ENCODE assay signal across 8 mouse cellular contexts in the genomic region with DNA sequence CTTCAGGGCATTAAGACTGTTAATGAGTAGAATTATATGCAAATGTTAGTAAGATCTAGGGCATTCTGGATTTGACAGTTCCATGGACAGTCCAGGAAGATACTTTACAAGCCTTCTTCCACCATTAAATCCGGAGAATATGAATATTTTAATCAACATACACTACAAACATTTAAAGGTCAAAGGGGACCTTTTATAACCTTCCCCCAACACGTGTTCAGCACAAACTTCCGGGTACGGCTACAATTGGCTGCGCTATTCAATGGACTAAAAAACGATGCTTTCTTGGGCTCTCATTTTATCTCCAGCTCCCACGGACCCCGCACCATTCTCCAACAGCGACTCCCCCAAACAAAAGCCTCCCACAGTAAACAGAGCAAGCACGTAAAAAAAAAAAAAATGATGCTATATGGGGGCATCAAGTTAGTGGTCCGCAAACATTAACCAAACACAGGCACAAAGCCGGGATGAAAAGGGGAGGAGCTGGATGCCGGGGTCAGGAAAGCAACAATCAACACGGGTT. TPM values are rescaled to one million over a fixed set of nuclear protein-coding genes. Genes with fewer than 3 reads are reported as not detected.
DNase-seq lines count a peak whose midpoint lies in the region; ATAC-seq and TF ChIP-seq lines count a peak whose summit lies in the region.

No protein-coding gene starts in this region.

- H3K4me1 ChIP-seq in CH12.LX (ENCODE audit: control insufficient read depth in 1 of 2, insufficient read depth in 2 of 2) = peaks cover 7 to 22% of the 10 kb centered on the region in 2 experiments
- peaks cover 56% of the 10 kb centered on the region for H3K4me1 ChIP-seq in erythroblast, embryonic 14.5 days (ENCODE audit: control insufficient read depth)
- no peaks in the 10 kb centered on the region for H3K4me1 ChIP-seq in midbrain, postnatal 0 days (ENCODE audit: insufficient read depth, low read length)

- peak overlapping the region; percentile 94 to 98 (median 97) for H3K4me3 ChIP-seq in CH12.LX (replicated peaks in 1 of 3; ENCODE audit: low read depth in 2 of 3, low read length in 2 of 3, poor library complexity in 1 of 3)
- H3K4me3 ChIP-seq in erythroblast, embryonic 14.5 days (replicated peaks) = peak overlapping the region; percentile 88
- H3K4me3 ChIP-seq in midbrain, postnatal 0 days (ENCODE audit: low read depth, low read length) = peak overlapping the region; percentile 67

- no peak for TF ChIP-seq EP300 in CH12.LX (IDR thresholded peaks at IDR 0.05; ENCODE audit: low read length)

- H3K9me3 ChIP-seq in CH12.LX (replicated peaks; ENCODE audit: low read length) = no peaks in the 10 kb centered on the region
- no peaks in the 10 kb centered on the region for H3K9me3 ChIP-seq in erythroblast, embryonic 14.5 days (ENCODE audit: control insufficient read depth, low read length)
- H3K9me3 ChIP-seq in midbrain, postnatal 0 days (ENCODE audit: low read length) = no peaks in the 10 kb centered on the region

- H3K79me2 ChIP-seq in CH12.LX (replicated peaks; ENCODE audit: control insufficient read depth, extremely low read depth, insufficient read depth, poor library complexity, severe bottlenecking) = peaks cover 56% of the 10 kb centered on the region

- TF ChIP-seq POLR2A in CH12.LX (IDR thresholded peaks at IDR 0.05; ENCODE audit: low read depth, low read length) = no peak

- H3K36me3 ChIP-seq in CH12.LX (replicated peaks in 1 of 2; ENCODE audit: control insufficient read depth in 1 of 2, insufficient read depth in 1 of 2, low read length in 1 of 2) = peaks cover 0 to 21% of the 10 kb centered on the region in 2 experiments
- H3K36me3 ChIP-seq in erythroblast, embryonic 14.5 days (ENCODE audit: control insufficient read depth) = peaks cover 12% of the 10 kb centered on the region
- peaks cover 2% of the 10 kb centered on the region; the same call in 1 of the 2 replicates for H3K36me3 ChIP-seq in midbrain, postnatal 0 days (ENCODE audit: insufficient read depth, low read length)

- ATAC-seq in midbrain, postnatal 0 days (ENCODE audit: low FRiP score) = no peak
- no peak; the same call in 1 of the 2 replicates for ATAC-seq in monocyte, adult 5-6 weeks (replicated peaks; ENCODE audit: insufficient number of reproducible peaks, low FRiP score, low TSS enrichment, poor library complexity, severe bottlenecking)

- H3K4me2 ChIP-seq in CH12.LX (ENCODE audit: insufficient read depth, low read depth, poor library complexity, severe bottlenecking) = peak overlapping the region; percentile 33
- H3K4me2 ChIP-seq in midbrain, postnatal 0 days (ENCODE audit: low read depth, low read length, poor library complexity, severe bottlenecking) = peak overlapping the region; percentile 84

- no peak for TF ChIP-seq CTCF in CH12.LX (conservative IDR thresholded peaks at IDR 0.05 in 1 of 2, IDR thresholded peaks at IDR 0.05 in 1 of 2; ENCODE audit: low read depth in 2 of 2, low read length in 2 of 2)
- TF ChIP-seq CTCF in midbrain, postnatal 0 days (IDR thresholded peaks at IDR 0.05) = no peak

- peak; percentile 61 for DNase-seq in cerebellum, adult 9-10 months
- no peak for DNase-seq in cerebellum, adult 9-11 months
- DNase-seq in CH12.LX (ENCODE audit: extremely low read depth) = peak; percentile 53
- peak; percentile 57 to 67 for DNase-seq in kidney, postnatal 36 days
- no peak for DNase-seq in midbrain, postnatal 0 days (ENCODE audit: low spot score)
- no peak for DNase-seq in layer of hippocampus, adult 9-11 months

- peak overlapping the region; percentile 97; the same call in 1 of the 2 replicates for H3K9ac ChIP-seq in CH12.LX (ENCODE audit: insufficient read depth, low read depth)
- peak overlapping the region; percentile 68 for H3K9ac ChIP-seq in midbrain, postnatal 0 days (replicated peaks; ENCODE audit: low read length, poor library complexity, severe bottlenecking)

- dilution Hi-C loops in CH12.LX (cut with MboI; ENCODE audit: extremely low pct_ligation_motif_present, extremely low pct_unique_long_range_greater_than_20kb, low sequenced_read_pairs) = no loop called here

- H3K27ac ChIP-seq in CH12.LX (ENCODE audit: insufficient read depth, low read depth) = peak overlapping the region; percentile 39; the same call in 1 of the 2 replicates
- H3K27ac ChIP-seq in midbrain, postnatal 0 days (ENCODE audit: low read depth, low read length) = no peak overlapping the region

- no peak for TF ChIP-seq RAD21 in CH12.LX (IDR thresholded peaks at IDR 0.05; ENCODE audit: low read depth, low read length)

- in situ Hi-C loops in CH12.LX (cut with MboI; ENCODE audit: low pct_ligation_motif_present, low pct_unique_long_range_greater_than_20kb, low sequenced_read_pairs) = no loop called here

- 3% methylated on average over 14 of the region's 14 CpGs for WGBS in midbrain, postnatal 0 days

- no peaks in the 10 kb centered on the region for H3K27me3 ChIP-seq in CH12.LX (replicated peaks)
- no peaks in the 10 kb centered on the region for H3K27me3 ChIP-seq in erythroblast, embryonic 14.5 days (ENCODE audit: control insufficient read depth)
- H3K27me3 ChIP-seq in midbrain, postnatal 0 days (ENCODE audit: insufficient read depth, low read length) = no peaks in the 10 kb centered on the region

TF ChIP-seq in CH12.LX, 34 proteins besides CTCF, POLR2A, EP300 and RAD21:
- TF ChIP-seq MXI1 (IDR thresholded peaks at IDR 0.05; ENCODE audit: low read depth, low read length) (peak; percentile 99), KAT2A (IDR thresholded peaks at IDR 0.05; ENCODE audit: insufficient replicate concordance, low read length) (no peak), USF2 (conservative IDR thresholded peaks at IDR 0.05; ENCODE audit: low read depth, low read length) (peak; percentile 53), MAX (IDR thresholded peaks at IDR 0.05; ENCODE audit: low read length) (peak; percentile 95), USF1 (IDR thresholded peaks at IDR 0.05; ENCODE audit: low read depth, low read length) (peak; percentile 54), ELF1 (IDR thresholded peaks at IDR 0.05; ENCODE audit: low read depth, low read length) (peak; percentile 78), IRF4 (IDR thresholded peaks at IDR 0.05; ENCODE audit: low read depth, low read length) (no peak), JUND (conservative IDR thresholded peaks at IDR 0.05; ENCODE audit: low read depth, low read length) (no peak), CHD2 (IDR thresholded peaks at IDR 0.05; ENCODE audit: low read length) (peak; percentile 31; the same call in 1 of the 2 replicates), TBP (conservative IDR thresholded peaks at IDR 0.05; ENCODE audit: low read depth, low read length) (peak; percentile 67; the same call in 1 of the 2 replicates), SIN3A (IDR thresholded peaks at IDR 0.05; ENCODE audit: low read length) (peak; percentile 97), HCFC1 (IDR thresholded peaks at IDR 0.05; ENCODE audit: low read depth, low read length) (no peak), ZKSCAN1 (IDR thresholded peaks at IDR 0.05; ENCODE audit: borderline replicate concordance, low read depth, low read length) (no peak), E2F4 (IDR thresholded peaks at IDR 0.05; ENCODE audit: insufficient replicate concordance, low read depth, low read length) (no peak), BHLHE40 (IDR thresholded peaks at IDR 0.05; ENCODE audit: low read depth, low read length) (peak; percentile 57), MYC (IDR thresholded peaks at IDR 0.05; ENCODE audit: low read depth, low read length) (peak; percentile 93)

RNA-seq across cellular contexts. Expression of gene Sbno1, which starts 1.5 kb away (rescaled TPM):
- total RNA-seq in CH12.LX (2012; rRNA removed) = 38.3 and 44.2 TPM in 2 replicates
- 32.4 and 35.0 TPM in 2 replicates for total RNA-seq in CH12.LX (2014; rRNA removed)
- polyA plus RNA-seq in CH12.LX (2012; ENCODE audit: insufficient read length, low read depth) = 48.5 and 52.3 TPM in 2 replicates
- 0.28 and 0.32 TPM in 2 replicates for polyA plus RNA-seq in erythroblast, embryonic 14.5 days (2012)
- total RNA-seq in midbrain, postnatal 0 days (2014; rRNA removed) = 41.0 and 54.5 TPM in 2 replicates
- polyA plus RNA-seq in midbrain, postnatal 0 days (2015; fragmentation: Nextera tagmentation; extraction: Ambion mirVana) = 68.9 and 80.4 TPM in 2 replicates
- 178 to 275 TPM (median 193 TPM) in 3 replicates for total RNA-seq in monocyte, adult 5-6 weeks (2017)

RNA-seq across cellular contexts. Expression of gene Kmt5a, which starts 15.5 kb away (rescaled TPM):
- total RNA-seq in CH12.LX (2012; rRNA removed) (55.3 and 64.6 TPM in 2 replicates), CH12.LX (2014; rRNA removed) (60.9 and 62.8 TPM in 2 replicates)
- 151 and 154 TPM in 2 replicates for polyA plus RNA-seq in CH12.LX (2012; ENCODE audit: insufficient read length, low read depth)
- 34.4 and 36.1 TPM in 2 replicates for polyA plus RNA-seq in erythroblast, embryonic 14.5 days (2012)
- 27.4 and 39.0 TPM in 2 replicates for total RNA-seq in midbrain, postnatal 0 days (2014; rRNA removed)
- 13.3 and 15.3 TPM in 2 replicates for polyA plus RNA-seq in midbrain, postnatal 0 days (2015; fragmentation: Nextera tagmentation; extraction: Ambion mirVana)
- 78.3 to 109 TPM (median 102 TPM) in 3 replicates for total RNA-seq in monocyte, adult 5-6 weeks (2017)

RNA-seq across cellular contexts. Expression of gene Rilpl2, which starts 53.9 kb away (rescaled TPM):
- total RNA-seq in CH12.LX (2012; rRNA removed) = 393 and 482 TPM in 2 replicates
- 415 and 425 TPM in 2 replicates for total RNA-seq in CH12.LX (2014; rRNA removed)
- polyA plus RNA-seq in CH12.LX (2012; ENCODE audit: insufficient read length, low read depth) = 354 and 405 TPM in 2 replicates
- 0.32 and 0.34 TPM in 2 replicates for polyA plus RNA-seq in erythroblast, embryonic 14.5 days (2012)
- 32.3 and 38.6 TPM in 2 replicates for total RNA-seq in midbrain, postnatal 0 days (2014; rRNA removed)
- polyA plus RNA-seq in midbrain, postnatal 0 days (2015; fragmentation: Nextera tagmentation; extraction: Ambion mirVana) = 33.8 and 34.3 TPM in 2 replicates
- total RNA-seq in monocyte, adult 5-6 weeks (2017) = 47.8 to 86.1 TPM (median 71.4 TPM) in 3 replicates

RNA-seq across cellular contexts. Expression of gene Snrnp35, which starts 58.7 kb away (rescaled TPM):
- total RNA-seq in CH12.LX (2012; rRNA removed) (23.3 and 27.4 TPM in 2 replicates), CH12.LX (2014; rRNA removed) (13.9 and 14.9 TPM in 2 replicates)
- polyA plus RNA-seq in CH12.LX (2012; ENCODE audit: insufficient read length, low read depth) = 29.0 and 36.3 TPM in 2 replicates
- 2.7 and 3.2 TPM in 2 replicates for polyA plus RNA-seq in erythroblast, embryonic 14.5 days (2012)
- 5.2 and 10.7 TPM in 2 replicates for total RNA-seq in midbrain, postnatal 0 days (2014; rRNA removed)
- 10.1 and 13.0 TPM in 2 replicates for polyA plus RNA-seq in midbrain, postnatal 0 days (2015; fragmentation: Nextera tagmentation; extraction: Ambion mirVana)
- 7.4 to 12.5 TPM (median 9.8 TPM) in 3 replicates for total RNA-seq in monocyte, adult 5-6 weeks (2017)

Comparison
In these comparisons a context has a peak if more than half of its experiments do, and no peak if none do; other contexts are left out.
1. DNase-seq: peak in cerebellum, adult 9-10 months (single experiment), CH12.LX (single experiment) and kidney, postnatal 36 days (2 of 2); none in cerebellum, adult 9-11 months (single experiment), midbrain, postnatal 0 days (single experiment) and layer of hippocampus, adult 9-11 months (single experiment).
2. Peak in every context shown above with its lines, with median percentiles within 50 percentile points of each other: H3K4me3 ChIP-seq.